Mouse (Mus musculus) MEL (cell line): Measurements from ENCODE around the gene Pip5k1c. TPM values are rescaled to one million over a fixed set of nuclear protein-coding genes. Genes with fewer than 3 reads are reported as not detected.

Source experiments
- DNase-seq: peaks from one replicate; pipeline ENCODE4 v3.0.0; 2011; ENCODE audit warnings: low read depth, low spot score
- H3K27ac ChIP-seq: 2 replicates; pipeline ENCODE4 v1.5.1; 2012; ENCODE audit warnings: low read depth, mild to moderate bottlenecking, control low read depth, low read length, moderate library complexity; ENCODE audit not compliant: control insufficient read depth
- H3K27me3 ChIP-seq, 2 experiments: fragments of 150-350 bp in 1 of 2; sonication (generic) in 1 of 2; 2 replicates each; pipeline ENCODE4 v1.6.1; 2012; ENCODE audit warnings: low read length in 2 of 2, mild to moderate bottlenecking in 2 of 2, improper control_type of control experiment in 1 of 2, moderate library complexity in 1 of 2; ENCODE audit not compliant: insufficient read depth in 2 of 2, control insufficient read depth in 1 of 2
- H3K36me3 ChIP-seq, 2 experiments: 2 replicates each; pipeline ENCODE4 v1.6.1; 2012 to 2014; ENCODE audit warnings: low read length in 2 of 2, improper control_type of control experiment in 1 of 2, inconsistent platforms in 1 of 2, mild to moderate bottlenecking in 1 of 2; ENCODE audit not compliant: insufficient read depth in 2 of 2, control insufficient read depth in 1 of 2
- H3K4me1 ChIP-seq, 2 experiments: fragments of 150-350 bp in 1 of 2; sonication (generic) in 1 of 2; 2 replicates each; pipeline ENCODE4 v1.6.1; 2012; ENCODE audit warnings: low read length in 2 of 2, improper control_type of control experiment in 1 of 2, mild to moderate bottlenecking in 1 of 2; ENCODE audit not compliant: insufficient read depth in 2 of 2, control insufficient read depth in 1 of 2
- H3K4me3 ChIP-seq, 2 experiments: fragments of 150-350 bp in 1 of 2; sonication (generic) in 1 of 2; 2 replicates each; pipeline ENCODE4 v1.5.1; 2012; ENCODE audit warnings: low read depth in 2 of 2, low read length in 2 of 2, mild to moderate bottlenecking in 2 of 2, moderate library complexity in 2 of 2, control low read depth in 1 of 2, improper control_type of control experiment in 1 of 2; ENCODE audit not compliant: control insufficient read depth in 1 of 2, insufficient read depth in 1 of 2
- H3K79me2 ChIP-seq: 2 replicates; pipeline ENCODE4 v1.6.1; 2012; ENCODE audit warnings: mild to moderate bottlenecking, low read length, moderate library complexity; ENCODE audit not compliant: control insufficient read depth, poor library complexity, insufficient read depth
- H3K9ac ChIP-seq: 2 replicates; pipeline ENCODE4 v1.6.1; 2012; ENCODE audit warnings: low read depth, mild to moderate bottlenecking, control low read depth, low read length, moderate library complexity; ENCODE audit not compliant: control insufficient read depth, poor library complexity, severe bottlenecking
- H3K9me3 ChIP-seq: fragments of 150-350 bp; sonication (generic); replicated peaks from 2 replicates; pipeline ENCODE4 v1.6.1; 2012; ENCODE audit warnings: mild to moderate bottlenecking, low read length, improper control_type of control experiment, moderate library complexity; ENCODE audit not compliant: insufficient read depth
- CHD1 ChIP-seq: IDR thresholded peaks from 2 replicates; pipeline ENCODE4 v1.6.1; 2012; ENCODE audit warnings: low read depth, mild to moderate bottlenecking, inconsistent platforms, low read length, improper control_type of control experiment
- CHD2 ChIP-seq: IDR thresholded peaks from 2 replicates; pipeline ENCODE4 v1.6.1; 2011; ENCODE audit warnings: low read length, improper control_type of control experiment
- E2F4 ChIP-seq: IDR thresholded peaks from 2 replicates; pipeline ENCODE4 v1.6.1; 2011; ENCODE audit warnings: low read depth, low read length, improper control_type of control experiment, borderline replicate concordance
- EP300 ChIP-seq, 2 experiments: IDR thresholded peaks; 2 replicates each; pipeline ENCODE4 v1.6.1; 2011; ENCODE audit warnings: improper control_type of control experiment in 2 of 2, low read length in 2 of 2, low read depth in 1 of 2, mild to moderate bottlenecking in 1 of 2
- ETS1 ChIP-seq: IDR thresholded peaks from 2 replicates; pipeline ENCODE4 v1.6.1; 2012; ENCODE audit warnings: low read depth, mild to moderate bottlenecking, inconsistent platforms, low read length, improper control_type of control experiment, moderate library complexity
- GABPA ChIP-seq: IDR thresholded peaks from 2 replicates; pipeline ENCODE4 v1.6.1; 2012; ENCODE audit warnings: low read depth, mild to moderate bottlenecking, inconsistent platforms, low read length, improper control_type of control experiment, moderate library complexity
- JUND ChIP-seq: IDR thresholded peaks from 2 replicates; pipeline ENCODE4 v1.6.1; 2011; ENCODE audit warnings: low read depth, mild to moderate bottlenecking, improper control_type of control experiment, low read length
- KAT2A ChIP-seq: conservative IDR thresholded peaks from 2 replicates; pipeline ENCODE4 v1.6.1; 2012; ENCODE audit warnings: low read depth, low read length, improper control_type of control experiment, inconsistent platforms
- MAFK ChIP-seq: IDR thresholded peaks from 2 replicates; pipeline ENCODE4 v1.6.1; 2011; ENCODE audit warnings: low read depth, mild to moderate bottlenecking, low read length, improper control_type of control experiment, borderline replicate concordance
- MAZ ChIP-seq: IDR thresholded peaks from 2 replicates; pipeline ENCODE4 v1.6.1; 2012; ENCODE audit warnings: low read depth, mild to moderate bottlenecking, inconsistent platforms, low read length, improper control_type of control experiment
- MEF2A ChIP-seq: IDR thresholded peaks from 2 replicates; pipeline ENCODE4 v1.6.1; 2014; ENCODE audit warnings: low read depth, mild to moderate bottlenecking, inconsistent platforms, low read length, improper control_type of control experiment; ENCODE audit not compliant: poor library complexity, insufficient replicate concordance, severe bottlenecking; ENCODE audit errors: extremely low read depth
- MXI1 ChIP-seq: IDR thresholded peaks from 2 replicates; pipeline ENCODE4 v1.6.1; 2011; ENCODE audit warnings: mild to moderate bottlenecking, low read depth, low read length, improper control_type of control experiment
- MYB ChIP-seq: IDR thresholded peaks from 2 replicates; pipeline ENCODE4 v1.6.1; 2011; ENCODE audit warnings: mild to moderate bottlenecking, low read depth, low read length, improper control_type of control experiment
- MYC ChIP-seq: IDR thresholded peaks from 2 replicates; pipeline ENCODE4 v1.6.1; 2011; ENCODE audit warnings: low read depth, mild to moderate bottlenecking, low read length, improper control_type of control experiment, moderate library complexity
- POLR2A ChIP-seq, 2 experiments: IDR thresholded peaks; 2 replicates each; pipeline ENCODE4 v1.6.1; 2011 to 2012; ENCODE audit warnings: low read length in 2 of 2, mild to moderate bottlenecking in 2 of 2, control low read depth in 1 of 2, improper control_type of control experiment in 1 of 2, low read depth in 1 of 2, moderate library complexity in 1 of 2; ENCODE audit not compliant: control insufficient read depth in 1 of 2, insufficient read depth in 1 of 2, poor library complexity in 1 of 2
- POLR2AphosphoS5 ChIP-seq: IDR thresholded peaks from 2 replicates; pipeline ENCODE4 v1.6.1; 2012; ENCODE audit warnings: low read depth, borderline replicate concordance, mild to moderate bottlenecking, inconsistent platforms, low read length, moderate library complexity, mixed read lengths
- RAD21 ChIP-seq: IDR thresholded peaks from 2 replicates; pipeline ENCODE4 v1.6.1; 2011; ENCODE audit warnings: mild to moderate bottlenecking, low read depth, low read length, improper control_type of control experiment
- SMC3 ChIP-seq: IDR thresholded peaks from 2 replicates; pipeline ENCODE4 v1.6.1; 2011; ENCODE audit warnings: low read depth, low read length, improper control_type of control experiment
- TAL1 ChIP-seq: IDR thresholded peaks from 2 replicates; pipeline ENCODE4 v1.6.1; 2012; ENCODE audit warnings: mild to moderate bottlenecking, inconsistent platforms, low read length, moderate library complexity, mixed read lengths
- TBP ChIP-seq: IDR thresholded peaks from 2 replicates; pipeline ENCODE4 v1.8.0; 2011; ENCODE audit warnings: low read depth, low read length, improper control_type of control experiment
- UBTF ChIP-seq: IDR thresholded peaks from 2 replicates; pipeline ENCODE4 v1.6.1; 2012; ENCODE audit warnings: low read depth, mild to moderate bottlenecking, inconsistent platforms, low read length, improper control_type of control experiment, moderate library complexity, borderline replicate concordance; ENCODE audit not compliant: insufficient read depth
- USF1 ChIP-seq: IDR thresholded peaks from 2 replicates; pipeline ENCODE4 v1.6.1; 2014; ENCODE audit warnings: low read depth, mild to moderate bottlenecking, inconsistent platforms, low read length, improper control_type of control experiment, moderate library complexity
- ZC3H11A ChIP-seq: IDR thresholded peaks from 2 replicates; pipeline ENCODE4 v1.6.1; 2012; ENCODE audit warnings: low read depth, mild to moderate bottlenecking, inconsistent platforms, low read length, improper control_type of control experiment
- ZMIZ1 ChIP-seq: IDR thresholded peaks from 2 replicates; pipeline ENCODE4 v1.6.1; 2012; ENCODE audit warnings: low read depth, mild to moderate bottlenecking, inconsistent platforms, low read length, improper control_type of control experiment, moderate library complexity
- ZNF384 ChIP-seq: IDR thresholded peaks from 2 replicates; pipeline ENCODE4 v1.6.1; 2012; ENCODE audit warnings: low read depth, mild to moderate bottlenecking, inconsistent platforms, low read length, improper control_type of control experiment
- polyA plus RNA-seq, 2 experiments: library from polyadenylated mRNA; stranded (reverse) in 1 of 2; unstranded in 1 of 2; fragments of >175 nt in 1 of 2; fragments of >200 nt in 1 of 2; gene quantifications; 2 replicates each; pipeline versions ENCODE4 v1.2.1 to v1.2.4; 2012; ENCODE audit warnings: low replicate concordance in 2 of 2, low read depth in 1 of 2; ENCODE audit not compliant: insufficient read length in 2 of 2, insufficient read depth in 1 of 2, missing spikeins in 1 of 2
- total RNA-seq: library from RNA; depleted of rRNA; stranded (reverse); fragments of 300-350 nt; gene quantifications from 2 replicates; pipeline ENCODE4 v1.2.3, GENCODE M21; 2012

Pip5k1c gene
- total and polyA plus RNA-seq, 3 experiments = 14.4 to 40.5 TPM; not detected in 1

DNA sequence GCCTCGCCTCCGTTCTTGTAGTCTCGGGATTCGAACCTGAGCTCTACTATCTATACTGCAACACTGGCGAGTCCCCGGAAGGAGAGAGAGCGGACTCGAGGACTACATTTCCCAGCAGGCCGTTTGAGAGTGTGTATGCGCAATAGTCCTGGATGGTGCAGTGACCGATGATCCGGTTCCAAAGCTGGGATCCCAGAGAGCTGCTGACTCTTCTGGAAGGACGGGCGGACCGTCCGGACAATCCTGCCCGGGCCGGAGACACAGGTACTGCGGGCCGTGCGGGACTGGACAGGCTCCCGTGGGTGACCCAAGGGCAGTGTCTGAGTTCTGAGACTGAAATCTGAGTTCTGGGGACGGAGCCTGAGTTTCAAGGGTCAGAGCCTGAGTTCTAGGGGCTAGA, 24.7 kb upstream of the Pip5k1c start (continued):
- TF ChIP-seq MYB = no peak
- no peak for TF ChIP-seq ZMIZ1
- peak in 1 of 2 experiments; percentile 79; a peak in 3 of 4 replicates for TF ChIP-seq POLR2A (IDR thresholded peaks at IDR 0.05; ENCODE audit: control insufficient read depth in 1 of 2, insufficient read depth in 1 of 2, low read depth in 1 of 2, low read length in 2 of 2, poor library complexity in 1 of 2)
- no peak for TF ChIP-seq MAFK
- TF ChIP-seq GABPA = no peak
- TF ChIP-seq RAD21 = no peak
- no peak for TF ChIP-seq SMC3
- peak; percentile 75; the same call in 1 of the 2 replicates for TF ChIP-seq MXI1
- TF ChIP-seq CHD2 = no peak

DNA sequence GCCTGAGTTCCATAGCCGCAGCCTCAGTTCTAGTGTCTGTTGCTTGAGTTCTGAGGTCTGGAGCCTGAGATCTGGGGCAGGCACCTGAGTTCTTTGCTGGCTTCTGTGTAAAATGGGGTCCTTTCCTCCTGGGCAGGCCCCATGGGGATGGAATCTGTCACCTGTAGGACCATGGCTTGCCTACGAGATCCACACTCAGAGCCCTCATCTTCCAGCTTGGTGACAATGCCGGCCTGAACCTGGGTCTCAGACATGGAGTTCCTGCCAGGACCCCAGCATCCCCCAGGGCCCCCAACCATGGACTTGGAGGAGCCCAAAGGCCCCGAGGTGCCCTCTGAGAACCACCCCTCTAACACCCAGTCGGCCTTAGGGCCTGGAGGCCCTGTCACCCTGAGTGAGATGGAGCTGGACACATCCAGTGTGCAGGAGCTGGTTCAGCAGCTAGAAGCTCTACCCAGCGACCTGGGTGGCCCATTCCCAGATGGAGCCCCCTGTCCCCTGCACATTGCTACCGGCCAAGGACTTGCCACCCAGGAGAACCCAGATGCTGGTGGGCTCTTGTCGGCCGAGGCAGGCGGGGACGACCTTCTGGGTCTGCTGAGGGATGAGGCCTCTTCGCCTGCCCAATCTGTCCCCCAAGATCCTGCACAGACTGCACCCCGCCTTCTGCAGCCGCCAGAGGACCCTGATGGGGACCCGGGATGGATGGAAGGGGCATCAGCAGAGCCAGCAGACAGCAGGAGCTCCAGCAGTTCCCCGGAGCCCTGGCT, 23.9 kb upstream of the Pip5k1c start:
- H3K4me3 ChIP-seq = peak overlapping the region; percentile 81 to 100
- H3K4me1 ChIP-seq = peaks cover 4 to 18% of the 10 kb centered on the region in 2 experiments; a peak in 3 of 4 replicates
- no peaks in the 10 kb centered on the region for H3K27me3 ChIP-seq
- H3K9ac ChIP-seq = peak overlapping the region; percentile 81
- DNase-seq = no peak
- peaks cover 0 to 2% of the 10 kb centered on the region in 2 experiments; a peak in 2 of 4 replicates for H3K36me3 ChIP-seq
- H3K27ac ChIP-seq = no peak overlapping the region
- TF ChIP-seq KAT2A (no peak), TAL1 (no peak), ZNF384 (no peak), MAZ (no peak), MXI1 (no peak), USF1 (no peak), EP300 (IDR thresholded peaks at IDR 0.05; ENCODE audit: low read depth in 1 of 2, low read length in 2 of 2) (no peak), MEF2A (no peak), TBP (no peak), POLR2AphosphoS5 (no peak), ZC3H11A (no peak), E2F4 (no peak), CHD1 (no peak), MAFK (no peak), CHD2 (no peak), ETS1 (no peak), MYC (no peak), JUND (no peak), UBTF (no peak)
- H3K9me3 ChIP-seq = no peaks in the 10 kb centered on the region
- peaks cover 21% of the 10 kb centered on the region for H3K79me2 ChIP-seq
